Mouse (Mus musculus) hindbrain, embryonic 15.5 days (tissue): ENCODE measurements around the gene Parva. TPM values are rescaled to one million over a fixed set of nuclear protein-coding genes. Genes with fewer than 3 reads are reported as not detected.

Experiments used
- ATAC-seq: fragments of 200-750 bp; cut with Nextera tagmentation; 2 replicates; pipeline ENCODE4 v1.8.0; 2017; ENCODE audit warnings: low read depth, moderate number of reproducible peaks, moderate TSS enrichment; ENCODE audit not compliant: low FRiP score
- H3K27ac ChIP-seq: fragments of 300-500 bp; sonication (generic); replicated peaks from 2 replicates; pipeline ENCODE4 v1.5.1; 2015; ENCODE audit warnings: mild to moderate bottlenecking, inconsistent platforms
- H3K27me3 ChIP-seq: fragments of 300-500 bp; sonication (generic); 2 replicates; pipeline ENCODE4 v1.6.1; 2015; ENCODE audit warnings: control low read depth, inconsistent platforms
- H3K36me3 ChIP-seq: fragments of 300-500 bp; sonication (generic); 2 replicates; pipeline ENCODE4 v1.6.1; 2015; ENCODE audit warnings: control low read depth, inconsistent platforms
- H3K4me1 ChIP-seq: fragments of 300-500 bp; sonication (generic); replicated peaks from 2 replicates; pipeline ENCODE4 v1.6.1; 2015; ENCODE audit warnings: control low read depth, inconsistent platforms
- H3K4me2 ChIP-seq: fragments of 300-500 bp; sonication (generic); 2 replicates; pipeline ENCODE4 v1.6.1; 2015; ENCODE audit warnings: moderate library complexity, mild to moderate bottlenecking, inconsistent platforms
- H3K4me3 ChIP-seq: fragments of 300-500 bp; sonication (generic); 2 replicates; pipeline ENCODE4 v1.5.1; 2015; ENCODE audit warnings: mild to moderate bottlenecking, inconsistent platforms
- H3K9ac ChIP-seq: fragments of 300-500 bp; sonication (generic); 2 replicates; pipeline ENCODE4 v1.6.1; 2015; ENCODE audit warnings: inconsistent platforms
- H3K9me3 ChIP-seq: fragments of 300-500 bp; sonication (generic); 2 replicates; pipeline ENCODE4 v1.6.1; 2016; ENCODE audit warnings: control low read depth, inconsistent platforms
- WGBS: fragments of 180-500 bp; shearing (Covaris S2); methylation state at CpG from one replicate; pipeline ENCODE4 v1.1.7; 2015; 5-methylcytosine and 5-hydroxymethylcytosine counted together
- polyA plus RNA-seq: library from polyadenylated mRNA; unstranded; fragments of >200 nt; fragmentation: Nextera tagmentation; extraction: Ambion mirVana; gene quantifications from 2 replicates; pipeline ENCODE4 v1.2.1, GENCODE M21; 2015

The Parva gene
- polyA plus RNA-seq, 1 experiment from 2014 or later: 27.7 TPM

DNA sequence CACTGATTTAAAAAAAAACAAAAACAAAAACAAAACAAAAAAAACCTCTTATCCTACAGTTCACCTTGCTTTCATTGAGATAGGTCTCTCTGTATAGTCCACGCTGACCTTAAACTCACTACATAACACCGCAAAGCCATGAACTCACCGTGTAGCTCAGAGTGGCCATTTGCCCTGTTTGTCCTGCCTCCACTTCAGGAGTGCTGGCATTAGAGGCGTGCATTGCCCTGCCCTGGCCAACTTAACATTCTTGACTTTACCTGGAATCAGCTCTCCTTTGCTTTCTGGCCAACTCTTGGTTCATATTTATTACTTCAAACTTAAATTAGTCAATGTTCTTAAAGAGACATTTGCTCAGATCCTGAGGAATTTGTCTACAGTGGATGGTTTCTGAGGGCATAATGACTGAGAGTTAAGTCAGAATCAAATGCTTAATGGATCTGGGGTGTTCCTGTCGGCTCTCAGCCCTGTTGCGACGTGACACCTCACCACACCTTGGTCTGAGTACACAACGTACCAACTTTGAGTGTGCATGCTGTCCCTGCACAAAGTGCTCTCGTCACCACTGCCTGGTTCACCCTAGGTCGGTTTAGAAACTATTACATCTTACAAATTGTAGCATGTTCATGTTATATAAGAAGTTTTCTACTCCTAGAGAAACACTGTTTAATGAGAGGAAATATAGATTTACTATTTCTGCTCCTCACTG lies 207.4 kb downstream of the Parva start:
- H3K9me3 ChIP-seq: no peaks in the 10 kb centered on the region
- H3K4me1 ChIP-seq: no peaks in the 10 kb centered on the region
- no peaks in the 10 kb centered on the region for H3K27me3 ChIP-seq
- no peak overlapping the region for H3K27ac ChIP-seq
- no peak for ATAC-seq
- no peaks in the 10 kb centered on the region for H3K36me3 ChIP-seq
- no peak overlapping the region for H3K4me3 ChIP-seq
- no peak overlapping the region for H3K4me2 ChIP-seq
- WGBS: 90% methylated on average over 10 of the region's 10 CpGs
- H3K9ac ChIP-seq: no peak overlapping the region

DNA sequence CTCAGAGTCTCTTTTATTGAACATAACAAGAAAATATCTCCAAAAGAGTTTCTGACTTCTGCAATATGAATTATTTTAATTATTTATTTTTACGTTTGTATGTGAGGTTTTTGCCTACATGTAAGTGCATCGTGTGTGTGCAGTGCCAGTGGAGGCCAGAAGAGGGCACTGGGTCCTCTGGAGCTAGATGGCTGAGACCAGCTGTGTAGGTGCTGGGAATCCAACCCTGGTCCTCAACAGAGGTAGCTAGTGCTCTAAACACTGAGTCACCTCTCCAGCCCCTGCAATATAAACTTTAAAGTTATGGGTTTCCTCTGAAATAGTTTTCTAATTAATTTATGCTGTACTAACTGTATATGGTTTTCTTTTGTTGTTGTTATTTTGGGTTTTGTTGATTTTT lies 208.6 kb downstream of the Parva start:
- 94% methylated on average over 2 of the region's 2 CpGs for WGBS
- H3K27me3 ChIP-seq: no peaks in the 10 kb centered on the region
- no peak overlapping the region for H3K9ac ChIP-seq
- no peaks in the 10 kb centered on the region for H3K9me3 ChIP-seq
- no peak overlapping the region for H3K4me2 ChIP-seq
- no peak overlapping the region for H3K27ac ChIP-seq
- no peak overlapping the region for H3K4me3 ChIP-seq
- H3K36me3 ChIP-seq: no peaks in the 10 kb centered on the region
- no peaks in the 10 kb centered on the region for H3K4me1 ChIP-seq
- ATAC-seq: no peak

Other genes starting within 250 kb of the Parva start
- 3.8 and 4.6 TPM in 2 replicates for gene Mical2, start 201.6 kb upstream of the Parva start, polyA plus RNA-seq